Mouse (Mus musculus): ENCODE results near the gene Tmem72.

Tmem72 gene

DNA sequence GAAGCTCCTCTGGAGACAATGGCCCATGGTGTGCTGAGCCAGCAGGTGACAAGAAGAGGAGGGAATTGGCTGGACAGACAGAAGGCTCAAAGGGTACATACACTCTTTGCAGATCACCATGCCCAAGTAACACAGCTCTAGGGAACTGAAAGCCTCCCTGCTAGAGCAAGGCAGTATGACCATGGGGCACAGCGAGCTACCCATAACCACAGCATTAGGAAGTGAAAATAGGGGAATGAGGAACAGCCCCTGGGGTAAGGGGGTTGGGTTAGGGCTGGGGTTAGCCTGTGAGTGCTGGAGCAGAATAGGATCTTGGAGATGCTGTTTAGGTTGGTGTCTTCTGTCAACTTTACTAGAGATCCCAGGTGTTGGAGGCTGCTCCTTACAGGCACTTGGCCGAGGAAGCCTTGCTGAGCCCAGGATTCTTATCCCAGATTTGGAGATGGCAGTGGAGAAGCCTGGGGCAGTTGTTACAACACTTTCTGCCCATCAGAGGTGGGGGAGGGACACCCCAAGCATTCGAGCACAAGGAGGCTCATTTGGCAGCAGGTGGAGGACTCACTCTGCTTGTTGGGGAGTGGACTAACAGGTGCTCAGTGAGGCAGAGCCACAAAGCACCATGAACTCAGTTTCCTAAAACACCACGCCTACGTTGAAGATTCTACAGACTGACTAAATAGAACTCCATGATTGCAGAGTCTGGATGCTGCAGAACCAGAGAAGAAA, 37.0 kb downstream of the Tmem72 start:
- DNase-seq (ENCODE audit: low spot score in 2 of 2) = no peak

DNA sequence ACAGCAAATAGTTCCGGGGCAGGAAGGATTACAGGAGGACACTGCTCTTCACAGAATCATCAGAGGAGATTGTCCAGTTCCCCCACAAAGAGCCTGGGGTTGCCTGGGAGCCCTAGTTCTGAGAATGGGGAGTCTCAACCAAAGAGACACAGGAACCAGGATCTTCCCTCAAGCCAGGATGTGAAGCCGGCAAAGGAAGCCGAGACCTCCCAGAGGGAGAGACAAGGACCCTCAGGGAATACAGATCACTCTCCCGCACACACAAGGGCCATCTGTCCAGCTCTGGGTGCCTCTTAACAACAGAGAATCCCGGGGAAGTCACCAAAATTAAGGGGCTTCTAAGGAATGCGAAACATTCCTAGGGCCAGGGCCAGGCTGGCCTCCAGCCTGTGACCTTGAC, 39.4 kb downstream of the Tmem72 start:
- DNase-seq (ENCODE audit: low spot score in 2 of 2) = no peak

DNA sequence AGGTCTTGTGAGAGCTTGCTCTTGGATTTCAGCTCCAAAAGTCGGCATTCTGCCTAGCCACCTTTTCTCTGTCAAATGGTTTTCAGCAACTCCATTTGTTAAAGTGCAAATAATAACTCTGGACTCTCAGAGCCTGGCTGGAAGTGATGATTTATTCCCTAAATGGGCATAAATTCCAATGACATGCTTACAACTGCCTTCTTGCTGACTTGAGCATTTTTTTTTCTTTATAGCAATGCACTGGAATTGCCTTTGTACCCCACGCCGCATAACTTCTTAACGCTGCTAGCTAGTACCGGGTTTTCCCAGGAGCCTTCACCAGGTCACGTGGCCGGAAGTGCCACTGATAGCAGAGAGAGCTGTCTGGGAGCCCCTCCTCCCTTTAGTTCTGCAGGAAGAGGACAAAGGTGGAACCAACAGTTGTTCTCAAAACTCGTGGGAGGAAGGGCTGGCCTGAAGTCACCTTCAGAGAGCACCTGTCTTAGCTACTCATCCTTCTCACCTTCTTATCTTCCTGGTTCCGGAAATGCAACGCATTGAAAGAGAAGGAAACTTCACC, 40.3 kb downstream of the Tmem72 start:
- no peak for DNase-seq (ENCODE audit: low spot score in 2 of 2)

DNA sequence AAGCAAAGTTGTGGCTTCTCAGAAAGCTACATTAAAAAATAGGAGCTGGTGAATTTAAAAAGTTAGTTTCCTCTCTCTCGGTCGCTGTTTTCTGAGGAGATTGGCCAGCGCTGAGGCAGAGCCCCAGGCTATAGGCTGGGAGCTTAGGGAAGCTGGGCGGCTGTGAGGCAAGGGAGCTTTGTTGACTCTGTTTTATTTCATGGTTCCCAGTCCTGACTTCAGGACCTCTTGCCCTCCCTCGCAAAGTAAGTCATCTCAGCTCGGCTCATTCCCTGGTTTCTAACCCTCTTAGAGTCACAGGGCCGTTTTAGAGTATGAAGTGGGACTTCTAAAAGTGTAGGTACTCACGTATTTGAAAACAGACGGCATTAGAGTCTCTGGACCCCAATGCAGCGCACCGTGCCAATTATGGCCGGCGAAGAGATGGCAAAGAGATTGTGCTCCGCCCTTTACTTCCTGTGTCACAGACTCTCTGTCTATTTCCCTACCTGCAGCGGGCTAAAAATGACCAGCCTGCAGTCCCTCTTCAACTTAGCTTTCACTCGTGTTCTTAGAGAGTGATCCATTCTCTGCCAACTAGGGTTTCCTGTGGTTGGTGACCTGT, 42.3 kb downstream of the Tmem72 start:
- no peak for DNase-seq (ENCODE audit: low spot score in 2 of 2)

DNA sequence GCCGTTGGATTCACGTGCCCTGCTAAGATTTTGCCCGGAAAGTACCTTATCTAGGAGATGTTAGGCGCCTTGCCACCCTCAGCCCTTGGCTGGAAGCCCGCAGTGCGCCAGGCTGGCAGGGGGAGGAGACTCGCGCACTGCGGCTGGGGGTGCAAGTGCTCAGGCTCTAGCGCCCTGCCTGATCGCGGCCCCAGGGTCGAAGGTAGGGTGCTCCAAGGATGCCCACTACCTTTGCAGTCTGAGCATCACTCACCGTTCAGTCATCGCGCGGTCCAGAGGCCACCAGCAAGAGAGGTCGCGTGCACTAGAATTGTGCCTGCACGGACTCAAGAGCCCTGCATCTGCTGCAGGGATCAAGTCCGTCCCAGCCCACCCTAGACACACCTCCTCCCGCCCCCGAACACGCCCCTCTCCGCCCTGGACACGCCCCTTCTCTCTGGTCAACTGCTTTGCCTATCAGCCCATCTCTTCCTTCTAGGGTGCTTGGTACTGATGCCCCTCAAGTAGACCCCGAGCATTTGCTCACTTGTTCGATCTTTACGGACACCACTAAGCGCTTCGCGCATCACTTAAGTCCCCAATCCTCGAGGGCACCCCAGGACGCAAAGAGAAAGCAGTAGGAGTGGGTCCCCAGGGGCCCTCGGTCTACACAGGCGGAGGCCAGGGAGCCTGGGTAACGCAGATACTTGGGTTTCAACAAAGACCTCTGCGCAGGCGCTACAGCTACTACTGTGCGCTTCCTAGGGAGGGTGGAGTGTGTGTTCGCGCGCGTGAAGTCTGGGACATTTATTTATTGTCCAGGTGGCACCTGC, 43.0 kb downstream of the Tmem72 start, which contains the start of gene Rassf4:
Gene Rassf4, minus strand, starts transcription at position 482 of the 812 bp plus-strand sequence.
- peak; percentile 63 to 83 for DNase-seq (ENCODE audit: low spot score in 2 of 2)

DNA sequence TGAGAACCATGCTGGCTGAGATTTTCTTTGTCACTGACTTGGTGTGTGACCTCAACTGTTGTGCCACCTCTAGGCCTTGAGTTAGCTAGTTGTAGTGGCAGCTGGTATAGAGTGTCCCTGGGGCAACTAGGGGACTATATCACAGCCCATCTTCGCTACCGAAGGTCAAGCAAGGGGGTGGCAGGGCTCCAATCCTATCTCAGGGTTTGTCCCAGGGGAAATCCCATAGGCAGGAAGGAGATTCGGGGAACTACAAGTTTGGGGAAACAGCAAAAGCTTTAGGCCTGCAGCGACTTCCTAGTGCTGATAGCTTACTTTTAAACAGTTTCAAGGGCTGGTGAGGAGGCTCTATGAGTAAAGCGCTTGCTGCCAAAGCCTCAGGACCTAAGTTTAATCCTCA, 44.4 kb downstream of the Tmem72 start:
- DNase-seq (ENCODE audit: low spot score in 2 of 2) = peak in 1 of 2 experiments; percentile 27

DNA sequence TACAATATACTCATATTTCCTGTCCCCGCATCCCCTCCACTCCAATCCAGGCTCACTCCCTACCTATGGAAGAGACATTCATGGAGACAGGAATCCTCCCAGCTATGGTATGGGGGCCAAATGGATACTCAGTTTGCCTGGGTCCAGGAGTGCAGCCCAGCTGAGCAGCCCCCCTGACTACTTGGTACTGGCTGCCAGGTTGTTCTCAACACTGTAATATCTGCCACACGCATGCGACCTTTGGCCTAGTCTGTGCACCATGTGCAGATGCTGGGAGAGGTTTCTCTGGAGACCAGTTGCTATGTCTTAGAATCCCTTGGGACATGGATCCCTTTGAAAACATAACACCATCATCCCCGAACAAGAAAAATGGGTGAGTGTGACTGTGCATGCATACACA, 44.9 kb downstream of the Tmem72 start:
- DNase-seq (ENCODE audit: low spot score in 2 of 2) = no peak

DNA sequence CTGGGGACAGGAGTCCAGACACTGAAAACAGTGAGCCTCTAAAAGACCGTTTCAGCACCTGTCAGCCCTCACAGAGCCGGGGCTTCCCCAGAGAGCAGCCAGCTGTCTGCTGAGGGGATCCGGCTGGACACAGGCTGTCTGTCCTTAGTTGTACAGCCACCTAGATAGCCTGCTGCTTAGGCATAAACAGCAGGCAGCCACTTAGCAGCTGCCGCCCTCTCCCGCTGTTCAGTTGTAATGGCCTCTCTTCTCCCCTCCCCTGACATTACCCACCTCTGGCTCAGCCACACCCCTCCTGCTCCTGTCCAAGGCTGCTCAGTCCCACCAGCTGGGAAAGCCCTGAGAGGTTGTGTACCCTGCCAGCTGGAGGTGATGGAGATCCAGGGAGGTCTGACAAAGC, 45.7 kb downstream of the Tmem72 start:
- DNase-seq (ENCODE audit: low spot score in 2 of 2) = peak in 1 of 2 experiments; percentile 34

DNA sequence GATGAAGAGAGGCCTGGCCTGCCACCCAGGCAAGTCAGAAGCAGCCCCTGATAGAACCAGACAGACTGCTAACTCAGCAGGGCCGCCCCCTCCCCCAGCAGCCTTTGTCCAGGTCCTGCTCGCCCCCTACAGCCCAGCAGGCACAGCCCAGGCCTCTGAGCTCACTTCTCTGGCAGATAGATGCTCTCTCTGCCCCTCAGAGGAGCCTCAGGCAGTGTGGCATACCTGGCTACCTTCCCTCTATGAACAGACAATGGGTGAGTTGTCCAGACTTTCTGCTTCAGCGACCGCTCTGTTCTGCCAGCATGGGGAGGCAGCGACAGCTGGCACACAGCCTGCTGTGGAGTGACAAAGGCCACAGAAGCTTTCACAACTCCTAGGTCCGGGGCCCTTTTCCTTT, 46.6 kb downstream of the Tmem72 start:
- peak in 1 of 2 experiments; percentile 51 for DNase-seq (ENCODE audit: low spot score in 2 of 2)

DNA sequence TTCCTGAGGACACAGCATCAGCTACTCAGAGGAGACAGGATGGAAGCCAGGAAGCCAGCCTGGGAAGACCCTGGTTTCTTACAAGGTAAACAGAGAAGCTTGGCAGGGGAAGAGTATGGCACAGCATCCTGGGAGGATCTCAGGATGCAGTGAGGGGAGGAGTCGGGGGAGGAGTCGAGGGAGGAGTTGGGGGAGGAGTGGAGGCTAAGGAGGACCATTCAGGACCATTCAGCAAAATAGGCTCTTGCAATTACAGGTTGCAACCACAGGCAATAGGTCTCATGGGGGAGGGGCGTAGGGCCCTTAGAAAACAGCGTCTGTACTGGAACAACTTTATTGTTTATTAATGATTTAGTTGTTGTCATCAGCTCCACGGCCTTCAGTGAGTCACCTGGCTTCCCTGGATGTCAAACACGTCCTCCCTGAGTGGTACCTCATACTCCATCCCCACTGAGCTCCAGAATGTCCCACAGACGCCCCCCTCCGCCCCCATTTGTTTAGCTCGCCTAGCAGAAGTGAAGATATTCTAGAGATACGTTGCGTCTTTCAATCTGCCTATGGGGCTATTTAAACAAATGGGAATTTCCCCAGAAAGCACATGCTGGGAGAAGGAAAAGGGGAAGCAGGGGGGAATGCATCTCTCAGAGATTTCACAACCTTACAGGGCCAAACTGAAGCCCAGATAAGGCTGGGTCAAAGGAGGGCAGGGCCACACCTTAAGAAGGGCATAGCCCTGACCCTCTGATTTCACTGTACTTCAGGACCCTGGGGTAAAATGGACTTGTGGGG, 47.8 kb downstream of the Tmem72 start:
- no peak for DNase-seq (ENCODE audit: low spot score in 2 of 2)

DNA sequence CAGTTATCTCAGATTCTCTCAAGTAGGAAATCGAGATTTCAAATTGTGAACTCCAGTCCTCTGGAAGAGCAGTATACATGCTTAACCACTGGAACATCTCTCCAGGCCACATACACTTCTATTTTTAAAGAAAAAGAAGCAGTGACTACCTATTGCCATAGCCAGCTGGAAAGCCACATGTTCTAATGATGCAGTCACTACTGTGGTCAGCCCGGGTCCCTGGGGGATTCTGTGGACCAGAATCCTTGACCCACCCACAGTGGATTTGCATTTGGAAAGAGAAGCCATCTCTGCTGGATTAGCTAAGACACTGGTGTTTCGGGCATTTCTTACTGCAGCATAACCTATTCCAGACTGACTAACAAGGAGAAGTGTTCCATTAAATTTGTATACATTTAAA, 49.3 kb downstream of the Tmem72 start:
- no peak for DNase-seq (ENCODE audit: low spot score in 2 of 2)

DNA sequence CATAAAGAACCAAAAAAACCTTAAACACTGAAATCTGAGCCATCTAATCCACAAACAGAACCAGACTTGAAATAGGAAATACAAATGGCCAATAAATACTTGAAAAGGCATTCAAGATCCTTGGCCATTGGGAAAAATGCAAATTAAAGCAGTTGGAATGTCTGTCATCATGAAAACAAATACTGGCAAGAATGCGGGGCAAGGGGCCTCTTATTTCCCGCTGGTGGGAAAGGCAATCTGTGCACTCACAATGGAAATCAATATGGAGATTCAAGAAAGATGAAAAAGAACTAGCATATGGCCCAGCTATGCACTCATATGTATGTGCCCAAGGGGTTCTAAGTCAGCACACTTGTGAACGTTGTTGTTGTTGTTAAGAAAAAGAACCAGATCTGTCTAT, 49.8 kb downstream of the Tmem72 start:
- DNase-seq (ENCODE audit: low spot score in 2 of 2) = no peak

DNA sequence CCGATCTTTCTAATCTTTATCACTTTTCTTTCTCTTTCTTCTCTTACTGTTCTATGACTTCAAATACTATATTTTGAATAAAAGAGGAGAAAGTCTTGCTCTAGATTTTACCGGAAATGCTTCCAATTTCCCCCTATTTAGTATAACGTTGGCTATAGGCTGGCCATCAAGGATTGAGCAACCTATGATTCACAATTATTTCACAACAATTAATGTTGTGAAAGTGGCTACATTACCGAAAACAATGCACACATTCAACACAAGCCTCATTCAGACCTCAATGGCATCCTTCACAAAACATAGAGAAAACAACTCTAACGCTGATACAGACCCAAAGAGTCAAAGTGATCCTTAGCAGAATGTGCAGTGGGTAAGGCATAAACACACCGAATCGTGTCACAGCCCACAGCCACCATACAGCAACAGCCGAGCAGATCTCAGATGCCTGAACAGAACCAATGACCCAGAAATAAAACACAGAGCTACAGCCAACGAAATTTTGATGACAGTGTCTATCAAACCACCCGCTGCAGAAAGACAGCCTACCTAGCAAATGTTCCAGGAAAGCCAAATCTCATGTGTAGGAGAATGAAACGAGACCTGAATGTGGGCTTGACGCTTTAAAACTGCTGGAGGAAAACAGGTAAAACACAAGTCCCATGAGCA, 50.5 kb downstream of the Tmem72 start:
- DNase-seq (ENCODE audit: low spot score in 2 of 2) = no peak

DNA sequence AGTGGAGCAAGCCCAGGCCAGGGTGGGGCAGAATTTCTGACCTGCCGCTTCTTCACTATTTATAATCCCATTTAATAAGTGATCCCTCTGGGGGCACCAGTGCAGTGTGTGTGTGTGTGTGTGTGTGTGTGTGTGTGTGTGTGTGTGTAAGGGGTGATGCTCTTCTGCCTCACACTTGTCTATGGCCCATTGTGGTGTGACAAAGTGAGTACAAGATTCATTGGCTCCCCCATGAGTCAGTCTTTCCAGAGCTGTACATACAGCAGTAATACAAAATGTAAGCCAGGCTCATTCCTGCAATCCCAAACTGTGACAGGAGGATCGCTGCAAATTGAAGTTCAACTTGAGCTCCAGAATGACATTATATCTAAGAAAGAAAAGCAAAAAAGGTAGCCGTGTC, 51.9 kb downstream of the Tmem72 start:
- DNase-seq (ENCODE audit: low spot score in 2 of 2) = no peak

DNA sequence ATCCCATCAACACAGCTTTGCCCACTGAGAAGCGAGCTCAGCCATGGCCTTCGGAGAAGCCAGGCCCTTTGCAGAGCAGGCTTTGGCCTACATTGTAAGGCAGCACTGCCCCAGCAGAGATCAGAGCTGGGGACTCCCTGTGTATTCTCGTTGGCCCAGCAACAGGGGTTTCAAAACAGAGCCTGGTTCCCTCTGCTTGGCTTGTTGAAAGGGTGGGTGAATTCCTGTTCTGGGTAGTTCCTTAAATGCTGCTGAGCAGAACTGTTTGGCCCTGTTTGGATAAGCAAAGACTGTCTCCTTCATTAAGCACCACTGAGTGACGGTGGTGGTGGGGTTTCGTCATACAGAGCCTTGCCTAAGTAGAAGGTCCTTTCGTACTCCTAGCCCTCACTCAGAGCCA, 52.7 kb downstream of the Tmem72 start:
- no peak for DNase-seq (ENCODE audit: low spot score in 2 of 2)

DNA sequence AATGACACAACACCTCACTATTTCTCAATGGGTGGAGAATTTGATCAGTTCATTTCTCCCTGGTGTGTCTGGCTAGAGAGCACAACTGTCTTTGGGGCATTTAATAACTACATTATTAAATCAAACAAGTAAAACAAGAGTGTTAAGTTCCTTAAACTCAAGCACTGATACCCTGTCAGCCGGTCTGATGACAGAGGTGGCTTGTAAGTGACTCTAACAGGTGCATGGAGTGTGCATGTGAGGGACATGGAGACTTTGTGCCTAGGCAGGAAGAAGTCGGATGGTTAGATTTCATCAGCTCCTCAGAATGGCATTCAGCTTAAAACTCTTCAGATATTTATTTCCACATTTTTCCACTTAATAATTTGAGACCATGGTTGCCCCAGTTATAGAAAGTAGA, 53.3 kb downstream of the Tmem72 start:
- DNase-seq (ENCODE audit: low spot score in 2 of 2) = no peak

DNA sequence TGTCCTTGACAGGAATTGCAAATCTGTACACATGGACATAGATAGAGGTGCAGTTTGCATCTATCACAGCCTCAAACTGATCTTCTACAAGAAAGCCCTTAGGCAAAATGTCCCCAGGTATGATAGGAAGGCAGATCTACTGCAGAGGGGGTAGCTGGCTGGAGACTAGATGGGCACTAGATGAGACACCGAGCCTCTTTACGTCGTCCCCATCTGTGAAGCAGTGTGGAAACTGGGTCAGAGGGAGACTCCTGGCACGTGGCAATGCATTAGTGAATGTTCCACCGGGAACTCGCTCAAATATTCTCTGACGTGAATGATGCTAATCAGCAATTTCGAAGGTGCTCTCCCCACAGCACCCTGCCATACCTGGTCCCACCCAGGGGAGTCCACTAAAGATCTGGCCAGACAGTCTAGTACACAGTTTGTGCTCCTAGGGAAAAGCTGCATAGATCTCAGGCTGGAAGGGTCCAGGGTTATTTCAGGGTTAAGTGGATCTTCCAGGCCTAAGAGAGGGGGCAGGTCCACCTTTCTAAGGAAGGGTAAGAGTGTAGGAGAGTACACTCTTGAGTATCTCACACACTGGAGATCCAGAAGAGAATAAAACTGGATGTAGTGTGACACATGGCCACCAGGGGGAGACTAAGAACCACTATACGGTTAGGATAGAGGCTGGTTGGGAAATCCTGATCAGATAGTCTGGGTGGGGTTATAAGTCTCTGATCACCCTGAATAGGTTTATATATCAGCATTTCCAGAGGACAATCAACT, 62.8 kb downstream of the Tmem72 start:
- peak in 1 of 2 experiments; percentile 67 for DNase-seq (ENCODE audit: low spot score in 2 of 2)

DNA sequence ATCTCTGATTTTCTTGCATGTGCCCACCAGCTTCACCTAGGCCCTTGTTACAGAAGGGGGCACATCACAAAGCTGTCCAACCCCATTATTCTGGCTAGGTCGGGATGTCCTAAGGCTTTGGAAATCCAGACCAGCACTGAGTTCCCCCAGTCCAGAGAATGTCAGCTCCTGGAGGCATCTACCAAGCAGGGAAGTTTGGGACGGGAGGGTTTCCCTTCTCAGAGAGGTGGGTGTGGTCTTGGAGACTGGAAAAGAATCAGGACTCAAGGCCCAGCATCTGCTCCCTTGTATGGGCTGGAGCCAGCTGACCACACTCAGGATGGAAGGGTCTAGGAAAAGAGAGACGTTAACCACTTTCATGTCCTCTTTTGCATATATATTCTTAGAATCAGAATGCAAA, 63.5 kb downstream of the Tmem72 start:
- DNase-seq (ENCODE audit: low spot score in 2 of 2) = no peak

DNA sequence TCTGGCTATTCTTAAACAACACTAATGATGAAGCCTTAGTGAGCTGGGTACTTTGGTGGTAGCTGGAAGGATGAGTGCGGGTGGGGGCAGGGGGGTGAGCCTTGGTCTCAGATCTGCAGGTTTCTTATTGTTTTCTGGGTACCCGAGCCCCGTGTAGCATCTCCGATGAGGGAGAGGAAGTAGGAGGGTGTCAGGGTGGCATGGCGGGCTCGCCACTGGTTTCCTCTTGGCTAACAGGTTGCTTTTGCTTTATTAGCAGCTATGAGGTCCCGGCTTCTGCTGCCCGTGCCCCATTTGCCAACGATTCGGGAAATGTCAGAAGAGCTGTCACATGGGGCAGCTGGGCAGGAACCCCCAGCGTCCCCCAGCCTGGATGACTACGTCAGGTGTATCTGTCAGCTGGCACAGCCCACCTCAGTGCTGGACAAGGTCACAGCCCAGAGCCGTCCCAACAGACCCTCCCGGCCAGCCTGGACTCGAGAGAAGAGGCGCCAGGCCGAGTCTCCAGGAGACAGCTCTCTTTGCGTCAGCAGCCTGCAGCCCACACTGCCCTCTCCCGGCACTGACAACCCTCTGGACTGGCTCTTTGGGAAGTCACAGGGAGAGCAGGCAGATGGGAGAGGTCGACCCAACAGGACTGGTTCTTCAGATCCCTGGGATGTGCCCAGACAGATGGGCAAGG, 65.1 kb downstream of the Tmem72 start:
- DNase-seq (ENCODE audit: low spot score in 2 of 2) = no peak

DNA sequence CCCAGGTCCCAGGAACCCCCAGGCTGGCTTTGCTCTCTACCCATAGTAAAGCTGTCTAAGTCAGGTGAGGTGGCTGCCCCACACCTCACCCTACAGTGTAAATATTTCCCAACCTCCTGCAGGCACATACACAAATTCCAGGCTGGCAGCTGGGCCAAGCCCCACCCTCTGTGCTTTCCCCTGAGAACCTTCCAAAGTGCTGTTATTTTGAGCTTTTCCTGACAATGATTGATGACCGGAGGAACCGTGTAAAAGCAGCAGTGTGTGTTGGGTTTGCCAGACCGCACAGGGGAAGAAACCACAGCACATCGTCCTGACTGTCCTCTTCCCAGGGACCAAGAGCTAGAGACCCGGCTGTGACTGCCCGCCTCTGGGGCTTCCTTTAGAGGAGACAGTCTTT, 66.3 kb downstream of the Tmem72 start, which contains the start of gene Depp1:
Gene Depp1, plus strand, starts transcription at position 204 of the 400 bp plus-strand sequence.
- no peak for DNase-seq (ENCODE audit: low spot score in 2 of 2)

Data from cerebellum, postnatal 4 days (tissue).